Mouse (Mus musculus) hindbrain, embryonic 12.5 days (tissue): Measurements from ENCODE around the gene Vmn2r68. TPM values are rescaled to one million over a fixed set of nuclear protein-coding genes. Genes with fewer than 3 reads are reported as not detected.

Experiments
- ATAC-seq: fragments of 200-750 bp; cut with Nextera tagmentation; 2 replicates; pipeline ENCODE4 v1.8.0; 2017; ENCODE audit warnings: moderate TSS enrichment; ENCODE audit not compliant: low FRiP score
- H3K27ac ChIP-seq: fragments of 300-500 bp; sonication (generic); 2 replicates; pipeline ENCODE4 v1.5.1; 2016; ENCODE audit warnings: mild to moderate bottlenecking
- H3K27me3 ChIP-seq: fragments of 300-500 bp; sonication (generic); 2 replicates; pipeline ENCODE4 v1.6.1; 2016; ENCODE audit warnings: mild to moderate bottlenecking
- H3K36me3 ChIP-seq: fragments of 300-500 bp; sonication (generic); 2 replicates; pipeline ENCODE4 v1.6.1; 2016; ENCODE audit warnings: mild to moderate bottlenecking
- H3K4me1 ChIP-seq: fragments of 300-500 bp; sonication (generic); 2 replicates; pipeline ENCODE4 v1.6.1; 2016
- H3K4me2 ChIP-seq: fragments of 300-500 bp; sonication (generic); replicated peaks from 2 replicates; pipeline ENCODE4 v1.6.1; 2016; ENCODE audit warnings: mild to moderate bottlenecking
- H3K4me3 ChIP-seq: fragments of 300-500 bp; sonication (generic); 2 replicates; pipeline ENCODE4 v1.5.1; 2016; ENCODE audit warnings: mild to moderate bottlenecking
- H3K9ac ChIP-seq: fragments of 300-500 bp; sonication (generic); 2 replicates; pipeline ENCODE4 v1.6.1; 2016; ENCODE audit warnings: mild to moderate bottlenecking, moderate library complexity
- H3K9me3 ChIP-seq: fragments of 300-500 bp; sonication (generic); replicated peaks from 2 replicates; pipeline ENCODE4 v1.6.1; 2016; ENCODE audit warnings: mild to moderate bottlenecking
- polyA plus RNA-seq: library from polyadenylated mRNA; unstranded; fragments of >200 nt; fragmentation: Nextera tagmentation; extraction: Ambion mirVana; gene quantifications from 2 replicates; pipeline ENCODE4 v1.2.1, GENCODE M21; 2016

Vmn2r68 gene
- not detected in 2 replicates for polyA plus RNA-seq

GRCm38 (mm10) chr7:85237683-85238082 is at the start of gene Vmn2r68:
Vmn2r68 (minus strand) TSS chr7:85237783.
- Histone ChIP-seq H3K4me2 (no peak within 1 kb of the TSS), H3K4me3 (no peak within 1 kb of the TSS), H3K9me3 (no peaks in the 10 kb centered on the region), H3K9ac (no peak within 1 kb of the TSS), H3K27ac (no peak within 1 kb of the TSS), H3K27me3 (no peaks in the 10 kb centered on the region), H3K4me1 (no peaks in the 10 kb centered on the region), H3K36me3 (no peaks in the 10 kb centered on the region)
- no peak for ATAC-seq

Other genes with a start within 250 kb of the Vmn2r68 start
- gene Vmn2r66, start 225.5 kb downstream of the Vmn2r68 start, polyA plus RNA-seq = not detected in 2 replicates
- not detected in 2 replicates for gene Vmn2r67, start 81.8 kb downstream of the Vmn2r68 start, polyA plus RNA-seq
- not detected in 2 replicates for gene Vmn2r69, start 178.1 kb upstream of the Vmn2r68 start, polyA plus RNA-seq